Mouse (Mus musculus): Measurements from ENCODE around the gene Fzd4.

GRCm38 (mm10) chr7:89390660-89391059 is 13.5 kb upstream of the Fzd4 start:
- TF ChIP-seq CHD2 (IDR thresholded peaks at IDR 0.05; ENCODE audit: low read depth, low read length) (no peak), MAFK (IDR thresholded peaks at IDR 0.05; ENCODE audit: insufficient read depth, low read depth, low read length) (no peak), HCFC1 (IDR thresholded peaks at IDR 0.05; ENCODE audit: borderline replicate concordance, insufficient read depth, low read length) (no peak), ZC3H11A (IDR thresholded peaks at IDR 0.05; ENCODE audit: borderline replicate concordance, low read depth, low read length) (no peak)
